In genomic region chr13:10220403-10220802, GRCm38 (mm10) we compare ENCODE assay signal across 22 mouse cellular contexts.
DNase-seq lines count a peak whose midpoint lies in the region; ATAC-seq and TF ChIP-seq lines count a peak whose summit lies in the region.
"Had no signal": no experiment of that assay in that cellular context is flagged by ENCODE, and none has a peak within 500 bp of the region (broad histone marks: within the 10 kb centered on the region; RNA-seq: fewer than 3 reads in every experiment).

No protein-coding gene starts in this region.

- no peak for ATAC-seq in kidney, postnatal 0 days (replicated peaks; ENCODE audit: low FRiP score, low read depth)
- peak; percentile 98 for ATAC-seq in granulocyte monocyte progenitor cell, adult 5-6 weeks (replicated peaks; ENCODE audit: poor library complexity, severe bottlenecking)
- 0 out of 2 replicates have a peak, but pooled peaks have one; percentile 41 for ATAC-seq in megakaryocyte-erythroid progenitor cell, adult 5-6 weeks (replicated peaks; ENCODE audit: low FRiP score, low TSS enrichment, poor library complexity, severe bottlenecking)
- ATAC-seq in intestine, embryonic 16.5 days = no peak

- WGBS in heart, embryonic 10.5 days = 66% methylated on average over 4 of the region's 4 CpGs
- 69% methylated on average over 4 of the region's 4 CpGs for WGBS in kidney, postnatal 0 days
- 56% methylated on average over 4 of the region's 4 CpGs for WGBS in kidney, adult 2 months
- WGBS in intestine, embryonic 16.5 days = 75% methylated on average over 4 of the region's 4 CpGs

- peak; percentile 93 for DNase-seq in heart, adult 11 months
- DNase-seq in heart, embryonic 10.5 days (ENCODE audit: low spot score) = no peak
- DNase-seq in kidney, postnatal 0 days (ENCODE audit: low spot score) = peak; percentile 8
- DNase-seq in kidney, adult 2 months = no peak
- no peak for DNase-seq in MN1 (ENCODE audit: low spot score)
- DNase-seq: adrenal gland, adult 2 months; cerebellum, adult 2 months; gastrocnemius, postnatal 10 days; kidney, postnatal 10 days; liver, embryonic 13.5 days; midbrain, embryonic 14.5 days; spleen, adult 18-20 months; thymus, adult 2 months had no signal

- H3K27ac ChIP-seq in heart, embryonic 10.5 days = no peak overlapping the region
- H3K27ac ChIP-seq in kidney, postnatal 0 days = no peak overlapping the region
- no peak overlapping the region for H3K27ac ChIP-seq in kidney, adult 2 months (ENCODE audit: insufficient read depth, low read depth, low read length)
- no peak overlapping the region for H3K27ac ChIP-seq in intestine, embryonic 16.5 days (ENCODE audit: low read length)
- H3K27ac ChIP-seq: embryonic facial prominence, embryonic 10.5 days; heart, embryonic 13.5 days; hindbrain, embryonic 13.5 days; limb, embryonic 12.5 days; liver, embryonic 13.5 days; neural tube, embryonic 15.5 days; stomach, embryonic 15.5 days had no signal

- no peak overlapping the region for H3K4me2 ChIP-seq in kidney, postnatal 0 days (ENCODE audit: low read length)
- H3K4me2 ChIP-seq in intestine, embryonic 16.5 days (ENCODE audit: low read depth, low read length) = no peak overlapping the region
- H3K4me2 ChIP-seq: heart, embryonic 13.5 days; hindbrain, embryonic 13.5 days; limb, embryonic 12.5 days; liver, embryonic 13.5 days; neural tube, embryonic 15.5 days; stomach, embryonic 15.5 days had no signal

- no peaks in the 10 kb centered on the region for H3K4me1 ChIP-seq in heart, embryonic 10.5 days
- no peaks in the 10 kb centered on the region for H3K4me1 ChIP-seq in kidney, postnatal 0 days (replicated peaks; ENCODE audit: insufficient read depth, low read length)
- no peaks in the 10 kb centered on the region for H3K4me1 ChIP-seq in kidney, adult 2 months (ENCODE audit: control insufficient read depth, insufficient read depth, low read length)
- no peaks in the 10 kb centered on the region for H3K4me1 ChIP-seq in intestine, embryonic 16.5 days (ENCODE audit: control insufficient read depth, insufficient read depth, low read length)
- H3K4me1 ChIP-seq: embryonic facial prominence, embryonic 10.5 days; heart, embryonic 13.5 days; hindbrain, embryonic 13.5 days; limb, embryonic 12.5 days; liver, embryonic 13.5 days; neural tube, embryonic 15.5 days; stomach, embryonic 15.5 days had no signal

- H3K4me3 ChIP-seq in heart, embryonic 10.5 days = no peak overlapping the region
- H3K4me3 ChIP-seq in kidney, postnatal 0 days (replicated peaks; ENCODE audit: low read depth, low read length) = no peak overlapping the region
- H3K4me3 ChIP-seq in kidney, adult 2 months (ENCODE audit: insufficient read depth, low read depth, low read length) = no peak overlapping the region
- H3K4me3 ChIP-seq in intestine, embryonic 16.5 days (ENCODE audit: low read length) = no peak overlapping the region
- H3K4me3 ChIP-seq: embryonic facial prominence, embryonic 10.5 days; heart, embryonic 13.5 days; hindbrain, embryonic 13.5 days; limb, embryonic 12.5 days; liver, embryonic 13.5 days; neural tube, embryonic 15.5 days; stomach, embryonic 15.5 days had no signal

- no peak overlapping the region for H3K9ac ChIP-seq in kidney, postnatal 0 days (ENCODE audit: low read depth, low read length)
- no peak overlapping the region for H3K9ac ChIP-seq in intestine, embryonic 16.5 days (ENCODE audit: low read depth, low read length)
- H3K9ac ChIP-seq: heart, embryonic 13.5 days; hindbrain, embryonic 13.5 days; limb, embryonic 12.5 days; liver, embryonic 13.5 days; neural tube, embryonic 15.5 days; stomach, embryonic 15.5 days had no signal

- TF ChIP-seq POLR2A in kidney, adult 2 months (IDR thresholded peaks at IDR 0.05; ENCODE audit: low read depth, low read length) = no peak

- no peaks in the 10 kb centered on the region for H3K36me3 ChIP-seq in heart, embryonic 10.5 days
- H3K36me3 ChIP-seq in kidney, postnatal 0 days (ENCODE audit: insufficient read depth, low read length) = no peaks in the 10 kb centered on the region
- H3K36me3 ChIP-seq in kidney, adult 2 months (ENCODE audit: control insufficient read depth, insufficient read depth, low read length) = no peaks in the 10 kb centered on the region
- H3K36me3 ChIP-seq in intestine, embryonic 16.5 days (ENCODE audit: control insufficient read depth, insufficient read depth, low read length) = no peaks in the 10 kb centered on the region
- H3K36me3 ChIP-seq: embryonic facial prominence, embryonic 10.5 days; heart, embryonic 13.5 days; hindbrain, embryonic 13.5 days; limb, embryonic 12.5 days; liver, embryonic 13.5 days; neural tube, embryonic 15.5 days; stomach, embryonic 15.5 days had no signal

- no peak for TF ChIP-seq CTCF in kidney, postnatal 0 days (IDR thresholded peaks at IDR 0.05; ENCODE audit: low read depth)
- no peak for TF ChIP-seq CTCF in kidney, adult 2 months (conservative IDR thresholded peaks at IDR 0.05; ENCODE audit: insufficient read depth, insufficient read length, low read depth, low read length)

- no peaks in the 10 kb centered on the region for H3K27me3 ChIP-seq in heart, embryonic 10.5 days (ENCODE audit: insufficient read depth, poor library complexity, severe bottlenecking)
- no peaks in the 10 kb centered on the region for H3K27me3 ChIP-seq in kidney, postnatal 0 days (ENCODE audit: insufficient read depth, low read length)
- no peaks in the 10 kb centered on the region for H3K27me3 ChIP-seq in kidney, adult 2 months (replicated peaks; ENCODE audit: control insufficient read depth, insufficient read depth, low read length)
- H3K27me3 ChIP-seq in intestine, embryonic 16.5 days (replicated peaks; ENCODE audit: control insufficient read depth, insufficient read depth, low read length) = no peaks in the 10 kb centered on the region
- H3K27me3 ChIP-seq: heart, embryonic 13.5 days; hindbrain, embryonic 13.5 days; limb, embryonic 12.5 days; liver, embryonic 13.5 days; neural tube, embryonic 15.5 days; stomach, embryonic 15.5 days had no signal

- no peaks in the 10 kb centered on the region for H3K9me3 ChIP-seq in heart, embryonic 10.5 days
- no peaks in the 10 kb centered on the region for H3K9me3 ChIP-seq in kidney, postnatal 0 days (replicated peaks; ENCODE audit: low read length)
- no peaks in the 10 kb centered on the region for H3K9me3 ChIP-seq in intestine, embryonic 16.5 days (ENCODE audit: control insufficient read depth, low read length)
- H3K9me3 ChIP-seq: embryonic facial prominence, embryonic 10.5 days; heart, embryonic 13.5 days; hindbrain, embryonic 13.5 days; limb, embryonic 12.5 days; liver, embryonic 13.5 days; neural tube, embryonic 15.5 days; stomach, embryonic 15.5 days had no signal

Comparison
In these comparisons a context has a peak if more than half of its experiments do, and no peak if none do; other contexts are left out.
1. DNase-seq: peak in heart, adult 11 months (single experiment) and kidney, postnatal 0 days (single experiment); none in heart, embryonic 10.5 days (single experiment), kidney, adult 2 months (single experiment) and MN1 (single experiment).
2. ATAC-seq: peak in granulocyte monocyte progenitor cell, adult 5-6 weeks (single experiment) and megakaryocyte-erythroid progenitor cell, adult 5-6 weeks (single experiment); none in kidney, postnatal 0 days (single experiment) and intestine, embryonic 16.5 days (single experiment).